Mouse (Mus musculus) G1E (cell line): ENCODE data around the gene Rap1gap2. TPM values are rescaled to one million over a fixed set of nuclear protein-coding genes. Genes with fewer than 3 reads are reported as not detected.

Experiments
- ATAC-seq: 2 replicates; pipeline ENCODE4 v1.8.0; 2016; ENCODE audit warnings: mild to moderate bottlenecking; ENCODE audit not compliant: insufficient number of reproducible peaks, poor library complexity, low FRiP score, severe bottlenecking; ENCODE audit errors: extremely low read depth
- DNase-seq: peaks from one replicate; pipeline ENCODE4 v3.0.0; 2012; ENCODE audit warnings: low spot score
- H3K27me3 ChIP-seq: 2 replicates; pipeline ENCODE4 v1.6.1; 2012; ENCODE audit warnings: mild to moderate bottlenecking, low read length, inconsistent platforms; ENCODE audit not compliant: insufficient read depth
- H3K36me3 ChIP-seq: replicated peaks from 2 replicates; pipeline ENCODE3; 2012; ENCODE audit warnings: mild to moderate bottlenecking, inconsistent platforms
- H3K4me1 ChIP-seq: 2 replicates; pipeline ENCODE4 v1.6.1; 2012; ENCODE audit warnings: low read depth, low read length, inconsistent platforms, mixed read lengths; ENCODE audit not compliant: insufficient read depth
- H3K4me3 ChIP-seq: 2 replicates; pipeline ENCODE4 v1.5.1; 2012; ENCODE audit warnings: low read depth, mild to moderate bottlenecking, inconsistent platforms, low read length, moderate library complexity, mixed read lengths
- H3K9me3 ChIP-seq: replicated peaks from 2 replicates; pipeline ENCODE4 v1.6.1; 2012; ENCODE audit warnings: inconsistent platforms
- CTCF ChIP-seq: IDR thresholded peaks from 2 replicates; pipeline ENCODE4 v1.5.1; 2012; ENCODE audit warnings: low read depth, low read length, inconsistent platforms, mixed read lengths
- GATA1 ChIP-seq: IDR thresholded peaks from 2 replicates; pipeline ENCODE4 v1.6.1; 2012; ENCODE audit warnings: borderline replicate concordance, low read length, inconsistent platforms, mixed read lengths
- GATA2 ChIP-seq: IDR thresholded peaks from 2 replicates; pipeline ENCODE4 v1.6.1; 2012; ENCODE audit warnings: low read depth, low read length, inconsistent platforms, borderline replicate concordance
- POLR2AphosphoS5 ChIP-seq: IDR thresholded peaks from 2 replicates; pipeline ENCODE4 v1.6.1; 2012; ENCODE audit warnings: low read depth, low read length, inconsistent platforms; ENCODE audit not compliant: insufficient replicate concordance
- TAL1 ChIP-seq: conservative IDR thresholded peaks from 2 replicates; pipeline ENCODE4 v1.6.1; 2012; ENCODE audit warnings: low read depth, low read length, inconsistent platforms, mixed read lengths
- polyA plus RNA-seq: library from polyadenylated mRNA; stranded (reverse); fragments of >175 nt; gene quantifications from 2 replicates; pipeline ENCODE4 v1.2.3, GENCODE M21; 2012
- total RNA-seq, 2 experiments: library from RNA; stranded (forward) in 1 of 2; stranded (reverse) in 1 of 2; fragments of 200-1000 nt in 1 of 2; fragments of >200 nt in 1 of 2; fragmentation: Nextera tagmentation in 1 of 2; gene quantifications; 2 replicates each; pipeline ENCODE4 v1.2.3; 2014 to 2017

Rap1gap2 gene
- total and polyA plus RNA-seq, 3 experiments, result 8.7 to 11.7 (median 9.4) TPM

DNA sequence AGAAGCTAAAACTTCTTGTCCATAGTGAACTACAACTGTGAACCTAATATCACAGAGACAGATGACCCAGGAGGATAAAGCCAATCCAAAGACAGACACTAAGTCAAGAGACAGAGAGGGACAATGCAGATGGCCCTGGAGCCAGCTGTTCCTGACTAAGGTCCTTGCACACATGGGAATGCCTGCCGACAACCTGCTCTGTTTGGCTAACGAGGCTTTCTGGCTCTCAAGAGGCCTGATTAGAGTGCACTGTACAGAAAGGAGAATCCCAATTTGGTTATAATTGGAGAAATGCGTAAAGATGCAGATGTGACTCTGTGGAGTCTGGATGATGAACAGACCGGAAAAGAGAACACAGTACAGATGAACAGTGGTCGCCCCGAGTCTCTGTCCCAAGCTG is 104.4 kb downstream of the Rap1gap2 start:
- Histone ChIP-seq H3K27me3 (no peaks in the 10 kb centered on the region), H3K4me3 (no peak overlapping the region), H3K4me1 (peaks cover 5% of the 10 kb centered on the region), H3K9me3 (no peaks in the 10 kb centered on the region), H3K36me3 (peaks cover 61% of the 10 kb centered on the region)
- ATAC-seq (no peak), DNase-seq (no peak)
- no peak for TF ChIP-seq TAL1

DNA sequence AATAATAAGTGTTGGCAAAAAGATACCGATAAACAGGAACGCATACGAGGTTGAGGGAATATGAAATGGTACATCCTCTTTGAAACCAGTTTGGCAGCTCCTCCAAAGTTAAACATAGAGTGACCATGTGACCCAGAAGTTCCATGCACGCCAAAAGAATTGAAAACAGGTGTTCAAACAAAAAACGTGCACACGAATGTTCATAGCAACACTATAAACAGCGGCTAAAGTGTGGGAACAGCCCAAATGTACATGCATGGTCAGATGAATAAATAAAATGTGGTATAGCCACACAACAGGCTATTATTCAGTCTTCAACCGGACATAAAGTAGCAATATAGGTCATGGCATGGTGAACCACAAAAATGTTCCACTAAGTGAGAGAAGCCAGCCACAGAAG is 108.2 kb downstream of the Rap1gap2 start:
- ATAC-seq, result no peak
- H3K9me3 ChIP-seq, result no peaks in the 10 kb centered on the region
- no peak overlapping the region for H3K4me3 ChIP-seq
- no peak for DNase-seq
- peaks cover 64% of the 10 kb centered on the region for H3K36me3 ChIP-seq
- no peaks in the 10 kb centered on the region for H3K27me3 ChIP-seq
- peaks cover 5% of the 10 kb centered on the region for H3K4me1 ChIP-seq
- TF ChIP-seq CTCF, result no peak
- no peak for TF ChIP-seq GATA1
- no peak for TF ChIP-seq TAL1
- TF ChIP-seq POLR2AphosphoS5, result no peak
- no peak for TF ChIP-seq GATA2

DNA sequence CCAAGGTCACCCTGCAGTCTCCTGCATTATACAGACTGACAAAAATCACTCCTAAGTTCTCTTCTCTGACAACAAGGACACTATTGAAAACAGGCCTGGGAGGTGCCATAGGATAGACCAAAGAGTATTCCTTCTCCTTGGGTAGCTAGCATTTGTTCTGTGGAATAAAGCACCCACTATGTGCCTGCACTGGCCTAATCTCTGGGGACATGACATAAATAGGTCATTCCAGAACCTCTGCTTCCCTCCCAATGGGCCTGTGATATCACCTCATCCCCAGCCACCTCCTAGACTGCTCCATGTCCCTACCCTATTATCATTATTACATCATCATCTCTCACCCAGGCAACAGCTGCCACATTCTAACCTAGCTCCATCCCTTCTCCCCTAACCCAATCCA is 108.7 kb downstream of the Rap1gap2 start:
- peaks cover 9% of the 10 kb centered on the region for H3K4me1 ChIP-seq
- H3K9me3 ChIP-seq, result no peaks in the 10 kb centered on the region
- no peak for ATAC-seq
- TF ChIP-seq POLR2AphosphoS5, result no peak
- TF ChIP-seq GATA2, result no peak
- no peak for TF ChIP-seq CTCF
- no peak for TF ChIP-seq GATA1
- no peak for TF ChIP-seq TAL1
- no peaks in the 10 kb centered on the region for H3K27me3 ChIP-seq
- H3K36me3 ChIP-seq, result peaks cover 62% of the 10 kb centered on the region
- no peak for DNase-seq
- H3K4me3 ChIP-seq, result no peak overlapping the region

DNA sequence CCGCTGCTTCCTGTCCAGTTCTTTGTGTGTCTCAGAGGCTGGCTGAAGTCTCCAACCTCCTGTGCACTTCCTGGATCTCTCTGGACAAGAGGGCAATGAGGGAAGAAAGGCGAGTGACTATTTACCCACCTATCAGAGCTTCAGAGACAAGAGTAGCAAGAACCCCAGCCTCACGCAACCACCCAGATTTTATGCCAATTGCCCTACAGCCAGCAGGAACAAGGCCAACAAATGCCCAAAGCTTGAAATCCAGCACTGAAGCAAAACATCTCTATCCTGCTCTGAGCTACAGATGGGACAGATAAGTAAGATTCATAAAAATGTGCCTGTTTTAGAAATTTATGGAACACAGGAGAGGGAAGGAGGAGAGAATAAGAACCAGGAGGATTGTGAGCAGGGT is 109.7 kb downstream of the Rap1gap2 start:
- H3K36me3 ChIP-seq, result peaks cover 53% of the 10 kb centered on the region

DNA sequence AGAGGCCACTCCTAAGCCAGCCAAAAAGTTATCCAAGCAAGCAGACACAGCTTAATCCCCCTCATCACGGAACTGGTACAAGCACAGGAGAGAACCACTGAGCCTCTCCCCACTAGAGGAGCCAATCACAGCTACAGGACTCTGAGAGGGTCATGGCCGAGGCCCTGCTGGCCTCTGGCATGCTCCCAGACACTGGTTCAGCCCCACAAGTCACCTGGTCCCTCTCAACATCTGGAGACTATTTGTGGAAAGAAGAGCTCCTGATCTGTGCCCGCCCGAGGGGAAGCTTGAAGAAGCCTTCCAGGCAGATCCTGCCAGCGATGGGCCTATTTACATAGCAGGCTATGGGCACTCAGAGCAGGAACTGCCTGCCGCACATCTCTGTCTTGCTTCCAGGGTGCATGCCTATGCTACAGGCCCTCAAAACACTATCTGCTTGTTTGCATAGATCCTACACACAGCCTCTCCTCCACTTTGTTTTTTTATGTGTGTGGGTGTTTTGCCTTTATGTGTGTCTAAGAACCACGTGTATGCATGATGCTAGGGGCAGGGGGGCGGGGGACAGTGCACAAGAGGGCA is 111.1 kb downstream of the Rap1gap2 start:
- ATAC-seq, result no peak
- Histone ChIP-seq H3K36me3 (peaks cover 46% of the 10 kb centered on the region), H3K4me3 (no peak overlapping the region), H3K27me3 (no peaks in the 10 kb centered on the region), H3K9me3 (no peaks in the 10 kb centered on the region), H3K4me1 (peaks cover 13% of the 10 kb centered on the region)
- no peak for DNase-seq
- TF ChIP-seq CTCF (no peak), GATA1 (no peak), GATA2 (no peak)

More for the DNA sequence above, 109.7 kb downstream of the Rap1gap2 start:
- Histone ChIP-seq H3K27me3 (no peaks in the 10 kb centered on the region), H3K9me3 (no peaks in the 10 kb centered on the region), H3K4me3 (no peak overlapping the region), H3K4me1 (peaks cover 13% of the 10 kb centered on the region)
- TF ChIP-seq GATA1, result no peak
- no peak for TF ChIP-seq CTCF
- no peak for TF ChIP-seq GATA2
- TF ChIP-seq POLR2AphosphoS5, result no peak
- TF ChIP-seq TAL1, result no peak
- no peak for DNase-seq
- ATAC-seq, result no peak

DNA sequence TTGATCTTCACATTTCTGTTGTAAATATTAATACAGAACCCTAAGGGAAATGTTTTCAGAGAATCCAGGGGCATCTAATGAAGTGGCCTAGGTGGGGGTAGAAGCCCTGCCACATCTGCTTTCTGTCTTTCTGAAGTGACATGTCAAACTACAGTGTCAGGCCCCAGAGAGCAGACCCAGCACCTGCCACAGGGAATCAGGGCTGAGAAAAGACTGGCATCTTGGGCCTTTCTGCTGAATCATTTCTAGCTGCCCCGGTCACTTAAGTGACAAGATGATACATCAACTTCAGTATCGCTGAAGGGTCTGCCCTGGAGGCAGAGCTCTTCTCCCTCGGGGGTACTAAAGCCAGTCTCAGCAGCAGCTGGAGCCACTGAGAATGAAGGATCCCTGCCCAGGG is 111.7 kb downstream of the Rap1gap2 start:
- ATAC-seq, result no peak
- Histone ChIP-seq H3K9me3 (no peaks in the 10 kb centered on the region), H3K27me3 (no peaks in the 10 kb centered on the region), H3K4me1 (peaks cover 13% of the 10 kb centered on the region), H3K4me3 (no peak overlapping the region), H3K36me3 (peaks cover 49% of the 10 kb centered on the region)
- no peak for TF ChIP-seq POLR2AphosphoS5
- TF ChIP-seq GATA1, result no peak
- TF ChIP-seq GATA2, result no peak
- TF ChIP-seq CTCF, result no peak
- TF ChIP-seq TAL1, result no peak
- no peak for DNase-seq

DNA sequence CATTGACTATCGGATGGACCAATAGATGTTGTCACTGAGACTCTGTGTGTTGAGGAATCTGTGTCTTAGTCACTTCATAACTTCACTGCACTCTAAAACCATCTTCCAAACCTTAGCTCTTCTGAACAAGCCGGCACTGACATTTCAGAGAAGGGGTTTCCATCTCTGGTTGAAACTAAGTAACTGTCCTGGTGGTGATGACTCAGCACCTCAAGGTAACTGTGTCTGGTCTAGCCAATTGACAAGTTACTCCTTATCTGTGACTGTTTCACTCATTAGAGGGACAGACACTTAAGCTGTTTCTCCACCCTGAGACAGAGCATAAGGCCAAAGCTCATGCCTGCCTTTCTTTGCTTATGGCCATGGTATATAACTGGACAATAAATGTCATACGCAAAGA is 114.1 kb downstream of the Rap1gap2 start:
- H3K4me3 ChIP-seq, result no peak overlapping the region
- DNase-seq, result no peak

More for the DNA sequence above, 114.1 kb downstream of the Rap1gap2 start:
- H3K9me3 ChIP-seq, result no peaks in the 10 kb centered on the region
- peaks cover 61% of the 10 kb centered on the region for H3K36me3 ChIP-seq
- no peak for ATAC-seq
- H3K27me3 ChIP-seq, result no peaks in the 10 kb centered on the region
- peaks cover 8% of the 10 kb centered on the region for H3K4me1 ChIP-seq
- TF ChIP-seq TAL1 (no peak), POLR2AphosphoS5 (no peak), GATA1 (no peak), GATA2 (no peak), CTCF (no peak)
